Comparison of ENCODE assay signal across 19 mouse cellular contexts in the genomic region with DNA sequence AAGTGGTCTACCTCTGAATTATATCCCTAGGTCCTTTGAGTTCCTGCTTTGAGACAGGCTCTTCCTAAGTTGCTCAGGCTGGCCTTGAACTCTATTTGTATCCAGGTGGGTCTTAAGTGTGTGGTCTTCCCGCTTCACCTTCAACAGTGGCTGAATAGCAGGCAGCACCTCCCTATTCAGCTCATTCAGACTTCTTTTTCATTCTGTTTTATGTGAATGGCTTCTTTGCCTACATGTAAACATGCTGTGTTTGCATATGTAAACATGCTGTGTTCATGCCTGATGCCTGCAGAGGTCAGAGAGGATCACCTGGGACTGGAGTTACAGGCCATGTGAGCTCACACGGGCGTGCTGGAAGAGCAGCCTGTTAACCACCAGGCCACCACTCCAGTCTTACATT.
"Had no signal": no experiment of that assay in that cellular context is flagged by ENCODE, and none has a peak within 500 bp of the region (broad histone marks: within the 10 kb centered on the region; RNA-seq: fewer than 3 reads in every experiment).

No protein-coding gene starts in this region.

- H3K27me3 ChIP-seq: limb, embryonic 15.5 days; stomach, embryonic 15.5 days had no signal

- H3K36me3 ChIP-seq: stomach, embryonic 15.5 days had no signal

- ATAC-seq: liver, postnatal 0 days; midbrain, embryonic 13.5 days; midbrain, embryonic 16.5 days had no signal

- H3K9ac ChIP-seq: limb, embryonic 12.5 days; limb, embryonic 15.5 days; liver, embryonic 14.5 days; liver, postnatal 0 days; midbrain, embryonic 13.5 days; stomach, embryonic 15.5 days had no signal

- H3K27ac ChIP-seq: limb, embryonic 12.5 days; limb, embryonic 15.5 days; liver, embryonic 14.5 days; midbrain, embryonic 10.5 days; midbrain, embryonic 13.5 days; stomach, embryonic 15.5 days had no signal

- DNase-seq: kidney, adult 8-10 months; kidney, postnatal 14 days; kidney, postnatal 4 days; left cerebral cortex, postnatal 4 days; liver, postnatal 0 days; lung, postnatal 36 days; right cerebral cortex, postnatal 14 days; right cerebral cortex, postnatal 4 days; thymus, postnatal 36 days had no signal

- H3K9me3 ChIP-seq: limb, embryonic 12.5 days; limb, embryonic 15.5 days; megakaryocyte, embryonic 14.5 days; midbrain, embryonic 10.5 days; midbrain, embryonic 13.5 days; stomach, embryonic 15.5 days had no signal

- H3K4me3 ChIP-seq: limb, embryonic 12.5 days; limb, embryonic 15.5 days; megakaryocyte, embryonic 14.5 days; midbrain, embryonic 10.5 days; midbrain, embryonic 13.5 days; myocyte; stomach, embryonic 15.5 days had no signal

- H3K4me2 ChIP-seq: limb, embryonic 12.5 days; limb, embryonic 15.5 days; liver, embryonic 11.5 days; midbrain, embryonic 13.5 days; stomach, embryonic 15.5 days had no signal
